Mouse (Mus musculus) left cerebral cortex, postnatal 14 days (tissue): ENCODE results near the gene Rimbp2. TPM values are rescaled to one million over a fixed set of nuclear protein-coding genes. Genes with fewer than 3 reads are reported as not detected.

ENCODE experiments used
- DNase-seq, 2 experiments: peaks; one replicate each; pipeline ENCODE4 v3.0.0; 2021 to 2022; ENCODE audit warnings: low spot score in 2 of 2, mixed read lengths in 1 of 2
- intact Hi-C: fragments of 180-260 bp; cut with DNase I; formaldehyde crosslinking; loops from one replicate; pipeline ENCODE4 v1.15.1; 2025
- total RNA-seq, 2 experiments: library from RNA; stranded (reverse); gene quantifications; 2 replicates each; pipeline ENCODE4 v1.2.3; 2021

Rimbp2 gene
- total RNA-seq, 2 experiments from 2014 or later: 135 to 155 TPM

DNA sequence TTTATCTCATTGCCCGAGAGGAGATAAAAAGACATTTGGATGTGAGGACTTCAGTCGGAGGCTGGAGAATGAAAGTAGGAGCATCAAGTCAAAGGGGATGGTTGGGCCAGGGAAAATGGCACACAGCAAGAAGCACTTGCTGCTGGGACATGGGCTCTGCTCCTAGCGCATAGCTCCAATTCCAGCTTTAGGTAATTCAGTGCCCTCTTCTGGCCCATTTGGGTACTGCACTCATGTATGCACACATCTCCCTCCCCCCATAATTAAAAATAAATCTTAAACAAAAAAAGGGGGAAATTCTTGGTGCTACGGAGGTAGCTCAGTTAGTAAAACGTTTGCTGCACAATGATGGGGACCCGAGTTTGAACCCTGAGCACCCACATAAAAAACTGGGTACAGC, 241.4 kb downstream of the Rimbp2 start:
- intact Hi-C loops: loop anchor here (5.0 kb wide), 1 partner anchor 190 kb away; no protein-coding TSS in a partner anchor
- DNase-seq: peak; percentile 62 to 68

- DNase-seq: no peak
- intact Hi-C loops: loop anchor here (5.0 kb wide), 1 partner anchor 188 kb away; no protein-coding TSS in a partner anchor
These were observed 242.7 kb downstream of the Rimbp2 start for GRCm38 (mm10) chr5:128710596-128710995.

DNA sequence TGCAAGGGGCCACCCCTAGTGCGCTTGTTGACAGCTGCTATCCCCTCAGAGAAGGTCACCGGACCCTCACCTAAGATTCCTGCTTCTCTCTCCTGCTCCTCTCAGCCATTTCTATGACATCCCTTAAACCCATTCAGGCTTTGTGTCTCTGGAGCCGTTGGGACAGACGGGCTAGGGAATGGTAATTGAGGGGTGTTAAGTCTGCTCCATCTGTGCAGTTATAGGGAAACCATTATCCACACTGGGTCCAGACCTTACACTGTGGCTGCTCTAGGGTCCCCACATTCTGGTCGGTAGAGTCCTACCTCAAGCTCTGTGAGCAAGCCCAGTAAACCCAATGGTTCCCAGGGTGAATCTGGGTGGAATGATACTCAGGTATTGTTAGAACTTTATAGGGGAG, 244.4 kb downstream of the Rimbp2 start:
- DNase-seq: no peak
- intact Hi-C loops: no loop called here

Other genes starting within 250 kb of the Rimbp2 start
- gene Stx2, start 55.1 kb upstream of the Rimbp2 start, total RNA-seq: 10 to 100 TPM; 23.4 to 23.9 TPM
- 100 to 1,000 TPM; 146 to 149 TPM for gene Ran, start 66.6 kb upstream of the Rimbp2 start, total RNA-seq
- gene Adgrd1, start 143.3 kb upstream of the Rimbp2 start, total RNA-seq: 1 to 10 TPM; 2.1 to 2.9 TPM